Mouse (Mus musculus) neural tube, embryonic 15.5 days (tissue): ENCODE measurements at regions not wholly inside any gene's neighbourhood (a gene's known extent, or its start where the extent isn't known, plus 50 kb on each side); places are given as distances from the start of the nearest gene placed in this dataset.

Source experiments
- ATAC-seq: fragments of 200-750 bp; cut with Nextera tagmentation; 2 replicates; pipeline ENCODE4 v1.8.0; 2017; ENCODE audit warnings: mild to moderate bottlenecking, moderate TSS enrichment, moderate library complexity; ENCODE audit not compliant: low FRiP score
- H3K27ac ChIP-seq: fragments of 300-500 bp; sonication (generic); replicated peaks from 2 replicates; pipeline ENCODE4 v1.5.1; 2015; ENCODE audit warnings: mild to moderate bottlenecking, inconsistent platforms
- H3K27me3 ChIP-seq: fragments of 300-500 bp; sonication (generic); replicated peaks from 2 replicates; pipeline ENCODE4 v1.6.1; 2015; ENCODE audit warnings: inconsistent platforms
- H3K36me3 ChIP-seq: fragments of 300-500 bp; sonication (generic); 2 replicates; pipeline ENCODE4 v1.6.1; 2015; ENCODE audit warnings: inconsistent platforms
- H3K4me1 ChIP-seq: fragments of 300-500 bp; sonication (generic); 2 replicates; pipeline ENCODE4 v1.6.1; 2015; ENCODE audit warnings: inconsistent platforms
- H3K4me2 ChIP-seq: fragments of 300-500 bp; sonication (generic); 2 replicates; pipeline ENCODE4 v1.6.1; 2015; ENCODE audit warnings: inconsistent platforms, mild to moderate bottlenecking, moderate library complexity
- H3K4me3 ChIP-seq: fragments of 300-500 bp; sonication (generic); replicated peaks from 2 replicates; pipeline ENCODE4 v1.5.1; 2015; ENCODE audit warnings: mild to moderate bottlenecking, inconsistent platforms
- H3K9ac ChIP-seq: fragments of 300-500 bp; sonication (generic); replicated peaks from 2 replicates; pipeline ENCODE4 v1.6.1; 2015; ENCODE audit warnings: mild to moderate bottlenecking, inconsistent platforms
- H3K9me3 ChIP-seq: fragments of 300-500 bp; sonication (generic); replicated peaks from 2 replicates; pipeline ENCODE4 v1.6.1; 2016; ENCODE audit warnings: inconsistent platforms
- whole genome bisulfite sequencing: fragments of 180-500 bp; shearing (Covaris S2); methylation state at CpG from one replicate; pipeline ENCODE4 v1.1.7; 2015; ENCODE audit warnings: mixed read lengths; 5-methylcytosine and 5-hydroxymethylcytosine counted together

GRCm38 (mm10) chr3:15098206-15098817, 212.2 kb downstream of the Car2 start:
- no peaks in the 10 kb centered on the region for H3K27me3 ChIP-seq
- no peak overlapping the region for H3K4me2 ChIP-seq
- H3K4me1 ChIP-seq, result no peaks in the 10 kb centered on the region
- no peaks in the 10 kb centered on the region for H3K9me3 ChIP-seq
- WGBS, result 85% methylated on average over 6 of the region's 6 CpGs
- ATAC-seq, result no peak
- H3K27ac ChIP-seq, result no peak overlapping the region
- no peaks in the 10 kb centered on the region for H3K36me3 ChIP-seq
- H3K4me3 ChIP-seq, result no peak overlapping the region
- no peak overlapping the region for H3K9ac ChIP-seq

GRCm38 (mm10) chr3:15098981-15099380, 212.9 kb downstream of the Car2 start:
- no peaks in the 10 kb centered on the region for H3K36me3 ChIP-seq
- no peak overlapping the region for H3K9ac ChIP-seq
- no peaks in the 10 kb centered on the region for H3K9me3 ChIP-seq
- no peak overlapping the region for H3K27ac ChIP-seq
- no peak overlapping the region for H3K4me3 ChIP-seq
- no peak for ATAC-seq
- H3K4me2 ChIP-seq, result no peak overlapping the region
- H3K4me1 ChIP-seq, result no peaks in the 10 kb centered on the region
- H3K27me3 ChIP-seq, result no peaks in the 10 kb centered on the region

- no peak overlapping the region for H3K4me2 ChIP-seq
- H3K36me3 ChIP-seq, result no peaks in the 10 kb centered on the region
- H3K9ac ChIP-seq, result no peak overlapping the region
- H3K4me3 ChIP-seq, result no peak overlapping the region
- no peak overlapping the region for H3K27ac ChIP-seq
- 60% methylated on average over 4 of the region's 4 CpGs for WGBS
- H3K9me3 ChIP-seq, result no peaks in the 10 kb centered on the region
- ATAC-seq, result no peak
- no peaks in the 10 kb centered on the region for H3K4me1 ChIP-seq
- H3K27me3 ChIP-seq, result no peaks in the 10 kb centered on the region
These were observed 219.6 kb downstream of the Car2 start for GRCm38 (mm10) chr3:15105627-15106026.

GRCm38 (mm10) chr3:15106281-15106680, 220.2 kb downstream of the Car2 start:
- ATAC-seq, result no peak
- Histone ChIP-seq H3K27ac (no peak overlapping the region), H3K36me3 (no peaks in the 10 kb centered on the region), H3K9ac (no peak overlapping the region), H3K4me3 (no peak overlapping the region), H3K4me1 (no peaks in the 10 kb centered on the region), H3K4me2 (no peak overlapping the region), H3K9me3 (no peaks in the 10 kb centered on the region), H3K27me3 (no peaks in the 10 kb centered on the region)
- WGBS, result 89% methylated on average over 6 of the region's 6 CpGs

GRCm38 (mm10) chr3:15107301-15107700, 221.2 kb downstream of the Car2 start:
- Histone ChIP-seq H3K4me3 (no peak overlapping the region), H3K9me3 (no peaks in the 10 kb centered on the region), H3K36me3 (no peaks in the 10 kb centered on the region), H3K4me1 (no peaks in the 10 kb centered on the region), H3K9ac (no peak overlapping the region), H3K27me3 (no peaks in the 10 kb centered on the region), H3K4me2 (no peak overlapping the region), H3K27ac (no peak overlapping the region)
- ATAC-seq, result no peak
- WGBS, result 92% methylated on average over 5 of the region's 5 CpGs

GRCm38 (mm10) chr3:15108239-15108934, 222.3 kb downstream of the Car2 start:
- no peaks in the 10 kb centered on the region for H3K27me3 ChIP-seq
- H3K27ac ChIP-seq, result no peak overlapping the region
- no peak overlapping the region for H3K4me2 ChIP-seq
- H3K4me3 ChIP-seq, result no peak overlapping the region
- H3K9me3 ChIP-seq, result no peaks in the 10 kb centered on the region
- H3K4me1 ChIP-seq, result no peaks in the 10 kb centered on the region
- ATAC-seq, result no peak
- H3K36me3 ChIP-seq, result no peaks in the 10 kb centered on the region
- 87% methylated on average over 9 of the region's 9 CpGs for WGBS
- H3K9ac ChIP-seq, result no peak overlapping the region

GRCm38 (mm10) chr3:15110037-15110748, 221.9 kb downstream of the Gm9733 start:
- 73% methylated on average over 4 of the region's 4 CpGs for WGBS

GRCm38 (mm10) chr3:15112177-15112838, 219.8 kb downstream of the Gm9733 start:
- H3K36me3 ChIP-seq, result no peaks in the 10 kb centered on the region

More at GRCm38 (mm10) chr3:15110037-15110748, 221.9 kb downstream of the Gm9733 start:
- H3K9ac ChIP-seq, result no peak overlapping the region
- no peak overlapping the region for H3K4me2 ChIP-seq
- H3K4me3 ChIP-seq, result no peak overlapping the region
- no peaks in the 10 kb centered on the region for H3K27me3 ChIP-seq
- no peaks in the 10 kb centered on the region for H3K4me1 ChIP-seq
- ATAC-seq, result no peak
- H3K9me3 ChIP-seq, result no peaks in the 10 kb centered on the region
- no peaks in the 10 kb centered on the region for H3K36me3 ChIP-seq
- H3K27ac ChIP-seq, result no peak overlapping the region

GRCm38 (mm10) chr3:15118634-15119356, 213.3 kb downstream of the Gm9733 start:
- Histone ChIP-seq H3K9me3 (no peaks in the 10 kb centered on the region), H3K4me2 (no peak overlapping the region), H3K36me3 (no peaks in the 10 kb centered on the region), H3K4me3 (no peak overlapping the region), H3K27me3 (no peaks in the 10 kb centered on the region), H3K27ac (no peak overlapping the region), H3K9ac (no peak overlapping the region), H3K4me1 (no peaks in the 10 kb centered on the region)
- ATAC-seq, result no peak
- WGBS, result 29% methylated on average over 3 of the region's 3 CpGs

More at GRCm38 (mm10) chr3:15112177-15112838, 219.8 kb downstream of the Gm9733 start:
- Histone ChIP-seq H3K9ac (no peak overlapping the region), H3K27ac (no peak overlapping the region), H3K27me3 (no peaks in the 10 kb centered on the region), H3K4me1 (no peaks in the 10 kb centered on the region), H3K4me3 (no peak overlapping the region), H3K4me2 (no peak overlapping the region), H3K9me3 (no peaks in the 10 kb centered on the region)
- WGBS, result 15% methylated on average over 2 of the region's 2 CpGs
- no peak for ATAC-seq

- Histone ChIP-seq H3K9me3 (no peaks in the 10 kb centered on the region), H3K36me3 (no peaks in the 10 kb centered on the region), H3K27ac (no peak overlapping the region), H3K9ac (no peak overlapping the region), H3K27me3 (no peaks in the 10 kb centered on the region), H3K4me3 (no peak overlapping the region), H3K4me1 (no peaks in the 10 kb centered on the region), H3K4me2 (no peak overlapping the region)
- no peak for ATAC-seq
- 74% methylated on average over 4 of the region's 4 CpGs for WGBS
These were observed 205.4 kb downstream of the Gm9733 start for GRCm38 (mm10) chr3:15126736-15127135.

GRCm38 (mm10) chr3:15128370-15128769, 203.7 kb downstream of the Gm9733 start:
- no peak for ATAC-seq
- H3K27me3 ChIP-seq, result no peaks in the 10 kb centered on the region
- no peak overlapping the region for H3K9ac ChIP-seq
- H3K36me3 ChIP-seq, result no peaks in the 10 kb centered on the region
- no peak overlapping the region for H3K27ac ChIP-seq
- H3K4me3 ChIP-seq, result no peak overlapping the region
- H3K4me1 ChIP-seq, result no peaks in the 10 kb centered on the region
- no peak overlapping the region for H3K4me2 ChIP-seq
- H3K9me3 ChIP-seq, result no peaks in the 10 kb centered on the region
